12 mouse cellular contexts compared by ENCODE assay signal in genomic region chrX:56650885-56651284, GRCm38 (mm10). TPM values are rescaled to one million over a fixed set of nuclear protein-coding genes. Genes with fewer than 3 reads are reported as not detected.
A peak's percentile ranks its signal among the peaks of the same experiment; 100 is the strongest.
DNase-seq lines count a peak whose midpoint lies in the region; ATAC-seq and TF ChIP-seq lines count a peak whose summit lies in the region.
"Had no signal": no experiment of that assay in that cellular context is flagged by ENCODE, and none has a peak within 500 bp of the region (broad histone marks: within the 10 kb centered on the region; RNA-seq: fewer than 3 reads in every experiment).

No protein-coding gene starts in this region.

- 49% methylated on average over 6 of the region's 6 CpGs for WGBS in heart, embryonic 11.5 days (ENCODE audit: insufficient replicate concordance)
- 51% methylated on average over 6 of the region's 6 CpGs for WGBS in heart, embryonic 13.5 days
- WGBS in forebrain, postnatal 0 days, result 66% methylated on average over 6 of the region's 6 CpGs

- no peak overlapping the region for H3K4me2 ChIP-seq in heart, embryonic 11.5 days
- H3K4me2 ChIP-seq in heart, embryonic 13.5 days, result no peak overlapping the region
- no peak overlapping the region for H3K4me2 ChIP-seq in forebrain, postnatal 0 days (ENCODE audit: low read depth)
- H3K4me2 ChIP-seq: limb, embryonic 13.5 days had no signal

- no peaks in the 10 kb centered on the region for H3K4me1 ChIP-seq in heart, embryonic 11.5 days (ENCODE audit: control insufficient read depth, insufficient read depth, low read length)
- peaks cover 16% of the 10 kb centered on the region for H3K4me1 ChIP-seq in heart, embryonic 13.5 days
- no peaks in the 10 kb centered on the region for H3K4me1 ChIP-seq in forebrain, postnatal 0 days (ENCODE audit: insufficient read depth)
- H3K4me1 ChIP-seq: limb, embryonic 13.5 days had no signal

- H3K36me3 ChIP-seq in heart, embryonic 11.5 days (ENCODE audit: control insufficient read depth, insufficient read depth, low read length), result no peaks in the 10 kb centered on the region
- H3K36me3 ChIP-seq in heart, embryonic 13.5 days, result no peaks in the 10 kb centered on the region
- no peaks in the 10 kb centered on the region; the same call in 1 of the 2 replicates for H3K36me3 ChIP-seq in forebrain, postnatal 0 days (ENCODE audit: insufficient read depth)
- H3K36me3 ChIP-seq: hindbrain, embryonic 10.5 days had no signal

- H3K4me3 ChIP-seq in heart, embryonic 11.5 days (ENCODE audit: low read depth, low read length), result no peak overlapping the region
- no peak overlapping the region for H3K4me3 ChIP-seq in heart, embryonic 13.5 days
- H3K4me3 ChIP-seq in forebrain, postnatal 0 days (ENCODE audit: low read depth, low read length), result no peak overlapping the region
- H3K4me3 ChIP-seq: hindbrain, embryonic 10.5 days; limb, embryonic 13.5 days had no signal

- H3K9ac ChIP-seq in heart, embryonic 11.5 days (ENCODE audit: low read depth, low read length), result no peak overlapping the region
- H3K9ac ChIP-seq in heart, embryonic 13.5 days, result no peak overlapping the region
- no peak overlapping the region for H3K9ac ChIP-seq in forebrain, postnatal 0 days
- H3K9ac ChIP-seq: limb, embryonic 13.5 days had no signal

- peak; percentile 54 to 64 for DNase-seq in heart, adult 18-20 months
- peak; percentile 67 for DNase-seq in adipocyte (ENCODE audit: low spot score)
- peak; percentile 32 for DNase-seq in lung, postnatal 14 days
- no peak for DNase-seq in spleen, adult 12 weeks (ENCODE audit: low spot score)
- DNase-seq in forebrain, postnatal 0 days, result no peak
- DNase-seq in B cell, adult 2 months, result no peak
- DNase-seq: cerebellum, postnatal 36 days had no signal

- H3K27ac ChIP-seq in heart, embryonic 11.5 days (ENCODE audit: low read depth, low read length), result no peak overlapping the region
- peak overlapping the region; percentile 80; the same call in 1 of the 2 replicates for H3K27ac ChIP-seq in heart, embryonic 13.5 days (replicated peaks)
- no peak overlapping the region for H3K27ac ChIP-seq in forebrain, postnatal 0 days (ENCODE audit: low read depth, low read length)
- H3K27ac ChIP-seq: hindbrain, embryonic 10.5 days; limb, embryonic 13.5 days had no signal

- no peak for ATAC-seq in heart, embryonic 11.5 days (replicated peaks; ENCODE audit: insufficient number of reproducible peaks, low FRiP score, low TSS enrichment)
- ATAC-seq in heart, embryonic 13.5 days (ENCODE audit: extremely low read depth, insufficient number of reproducible peaks, low FRiP score, low TSS enrichment), result no peak
- no peak for ATAC-seq in forebrain, postnatal 0 days

- no peaks in the 10 kb centered on the region for H3K9me3 ChIP-seq in heart, embryonic 11.5 days (replicated peaks; ENCODE audit: control insufficient read depth, low read length)
- H3K9me3 ChIP-seq in heart, embryonic 13.5 days, result no peaks in the 10 kb centered on the region
- no peaks in the 10 kb centered on the region for H3K9me3 ChIP-seq in forebrain, postnatal 0 days (ENCODE audit: low read length)
- H3K9me3 ChIP-seq: hindbrain, embryonic 10.5 days; limb, embryonic 13.5 days had no signal

- H3K27me3 ChIP-seq in heart, embryonic 11.5 days (ENCODE audit: control insufficient read depth, insufficient read depth, low read length), result no peaks in the 10 kb centered on the region
- no peaks in the 10 kb centered on the region for H3K27me3 ChIP-seq in heart, embryonic 13.5 days (replicated peaks)
- H3K27me3 ChIP-seq in forebrain, postnatal 0 days (ENCODE audit: insufficient read depth, low read length), result no peaks in the 10 kb centered on the region
- H3K27me3 ChIP-seq: CH12.LX; limb, embryonic 13.5 days had no signal

- TF ChIP-seq CTCF in forebrain, postnatal 0 days (IDR thresholded peaks at IDR 0.05; ENCODE audit: low read depth), result no peak

RNA-seq across cellular contexts. Expression of gene Slc9a6, which starts 41.3 kb away (rescaled TPM):
- total RNA-seq in heart, adult 18-20 months (2021), result 10 to 100 TPM; 23.5 to 26.9 TPM
- 4.4 and 4.7 TPM in 2 replicates for polyA plus RNA-seq in heart, embryonic 11.5 days (2014; fragmentation: Nextera tagmentation; extraction: Ambion mirVana)
- 5.9 and 6.9 TPM in 2 replicates for polyA plus RNA-seq in heart, embryonic 13.5 days (2015; fragmentation: Nextera tagmentation; extraction: Ambion mirVana)
- 76.4 and 98.7 TPM in 2 replicates for total RNA-seq in forebrain, postnatal 0 days (2014; rRNA removed)
- 35.1 and 52.5 TPM in 2 replicates for polyA plus RNA-seq in forebrain, postnatal 0 days (2015; fragmentation: Nextera tagmentation; extraction: Ambion mirVana)

RNA-seq across cellular contexts. Expression of gene Mmgt1, which starts 53.0 kb away (rescaled TPM):
- 10 to 100 TPM; 31.8 to 32.2 TPM for total RNA-seq in heart, adult 18-20 months (2021)
- polyA plus RNA-seq in heart, embryonic 11.5 days (2014; fragmentation: Nextera tagmentation; extraction: Ambion mirVana), result 27.8 and 28.1 TPM in 2 replicates
- polyA plus RNA-seq in heart, embryonic 13.5 days (2015; fragmentation: Nextera tagmentation; extraction: Ambion mirVana), result 20.9 and 23.4 TPM in 2 replicates
- total RNA-seq in forebrain, postnatal 0 days (2014; rRNA removed), result 59.4 and 71.8 TPM in 2 replicates
- polyA plus RNA-seq in forebrain, postnatal 0 days (2015; fragmentation: Nextera tagmentation; extraction: Ambion mirVana), result 31.5 and 36.3 TPM in 2 replicates

Comparison
In these comparisons a context has a peak if more than half of its experiments do, and no peak if none do; other contexts are left out.
1. DNase-seq: peak in heart, adult 18-20 months (2 of 2), adipocyte (single experiment) and lung, postnatal 14 days (single experiment); none in spleen, adult 12 weeks (single experiment), forebrain, postnatal 0 days (single experiment) and B cell, adult 2 months (0 of 2).